Mouse (Mus musculus): ENCODE measurements around the gene Kcnmb2. TPM values are rescaled to one million over a fixed set of nuclear protein-coding genes. Genes with fewer than 3 reads are reported as not detected.

Kcnmb2 gene
- polyA plus RNA-seq, 1 experiment from 2014 or later = 1.5 TPM

- WGBS = 55% methylated on average over 3 of the region's 3 CpGs
- no peak for DNase-seq (ENCODE audit: low spot score)
Observed at GRCm38 (mm10) chr3:31911690-31912089, 9.4 kb downstream of the Kcnmb2 start.

GRCm38 (mm10) chr3:31928544-31928943 lies 26.2 kb downstream of the Kcnmb2 start:
- no peak overlapping the region for H3K27ac ChIP-seq (ENCODE audit: low read depth, low read length)
- WGBS = 83% methylated on average over 1 of the region's 1 CpGs
- ATAC-seq (replicated peaks; ENCODE audit: low FRiP score) (no peak), DNase-seq (ENCODE audit: low spot score) (no peak)
- H3K36me3 ChIP-seq (ENCODE audit: control insufficient read depth, insufficient read depth, low read length) = no peaks in the 10 kb centered on the region
- no peaks in the 10 kb centered on the region for H3K9me3 ChIP-seq (ENCODE audit: control insufficient read depth, low read length)
- no peak overlapping the region for H3K4me3 ChIP-seq (ENCODE audit: low read depth, low read length)
- H3K9ac ChIP-seq (ENCODE audit: low read depth, low read length) = no peak overlapping the region
- H3K4me2 ChIP-seq = no peak overlapping the region
- H3K4me1 ChIP-seq (replicated peaks; ENCODE audit: control insufficient read depth, insufficient read depth, low read length) = no peaks in the 10 kb centered on the region
- H3K27me3 ChIP-seq (replicated peaks; ENCODE audit: control insufficient read depth, insufficient read depth, low read length) = no peaks in the 10 kb centered on the region

More at GRCm38 (mm10) chr3:31911690-31912089, 9.4 kb downstream of the Kcnmb2 start:
- no peak overlapping the region for H3K27ac ChIP-seq (ENCODE audit: low read depth, low read length)
- H3K9me3 ChIP-seq (ENCODE audit: control insufficient read depth, low read length) = no peaks in the 10 kb centered on the region
- no peaks in the 10 kb centered on the region for H3K4me1 ChIP-seq (replicated peaks; ENCODE audit: control insufficient read depth, insufficient read depth, low read length)
- no peak for ATAC-seq (replicated peaks; ENCODE audit: low FRiP score)
- no peaks in the 10 kb centered on the region for H3K27me3 ChIP-seq (replicated peaks; ENCODE audit: control insufficient read depth, insufficient read depth, low read length)
- no peaks in the 10 kb centered on the region for H3K36me3 ChIP-seq (ENCODE audit: control insufficient read depth, insufficient read depth, low read length)
- H3K9ac ChIP-seq (ENCODE audit: low read depth, low read length) = no peak overlapping the region
- no peak overlapping the region for H3K4me3 ChIP-seq (ENCODE audit: low read depth, low read length)
- H3K4me2 ChIP-seq = no peak overlapping the region

- Histone ChIP-seq H3K27ac (ENCODE audit: low read depth, low read length) (no peak overlapping the region), H3K9ac (ENCODE audit: low read depth, low read length) (no peak overlapping the region), H3K4me1 (replicated peaks; ENCODE audit: control insufficient read depth, insufficient read depth, low read length) (no peaks in the 10 kb centered on the region), H3K9me3 (ENCODE audit: control insufficient read depth, low read length) (no peaks in the 10 kb centered on the region), H3K27me3 (replicated peaks; ENCODE audit: control insufficient read depth, insufficient read depth, low read length) (no peaks in the 10 kb centered on the region), H3K36me3 (ENCODE audit: control insufficient read depth, insufficient read depth, low read length) (no peaks in the 10 kb centered on the region), H3K4me2 (no peak overlapping the region), H3K4me3 (ENCODE audit: low read depth, low read length) (no peak overlapping the region)
- ATAC-seq (replicated peaks; ENCODE audit: low FRiP score) (no peak), DNase-seq (ENCODE audit: low spot score) (no peak)
- 58% methylated on average over 1 of the region's 1 CpGs for WGBS
Observed at GRCm38 (mm10) chr3:31934704-31935103, 32.4 kb downstream of the Kcnmb2 start.

GRCm38 (mm10) chr3:31941478-31941877 lies 39.2 kb downstream of the Kcnmb2 start:
- DNase-seq (ENCODE audit: low spot score) = no peak
- no peak for ATAC-seq (replicated peaks; ENCODE audit: low FRiP score)
- Histone ChIP-seq H3K9ac (ENCODE audit: low read depth, low read length) (no peak overlapping the region), H3K4me2 (no peak overlapping the region), H3K27ac (ENCODE audit: low read depth, low read length) (no peak overlapping the region), H3K36me3 (ENCODE audit: control insufficient read depth, insufficient read depth, low read length) (no peaks in the 10 kb centered on the region), H3K4me1 (replicated peaks; ENCODE audit: control insufficient read depth, insufficient read depth, low read length) (no peaks in the 10 kb centered on the region), H3K4me3 (ENCODE audit: low read depth, low read length) (no peak overlapping the region), H3K9me3 (ENCODE audit: control insufficient read depth, low read length) (no peaks in the 10 kb centered on the region), H3K27me3 (replicated peaks; ENCODE audit: control insufficient read depth, insufficient read depth, low read length) (no peaks in the 10 kb centered on the region)
- WGBS = 22% methylated on average over 6 of the region's 6 CpGs

GRCm38 (mm10) chr3:31954213-31954612 lies 51.9 kb downstream of the Kcnmb2 start:
- H3K36me3 ChIP-seq (ENCODE audit: control insufficient read depth, insufficient read depth, low read length) = no peaks in the 10 kb centered on the region
- H3K4me3 ChIP-seq (ENCODE audit: low read depth, low read length) = no peak overlapping the region
- DNase-seq (ENCODE audit: low spot score) (no peak), ATAC-seq (replicated peaks; ENCODE audit: low FRiP score) (no peak)
- 62% methylated on average over 3 of the region's 3 CpGs for WGBS
- H3K9ac ChIP-seq (ENCODE audit: low read depth, low read length) = no peak overlapping the region
- no peak overlapping the region for H3K27ac ChIP-seq (ENCODE audit: low read depth, low read length)
- no peaks in the 10 kb centered on the region for H3K4me1 ChIP-seq (replicated peaks; ENCODE audit: control insufficient read depth, insufficient read depth, low read length)
- H3K27me3 ChIP-seq (replicated peaks; ENCODE audit: control insufficient read depth, insufficient read depth, low read length) = no peaks in the 10 kb centered on the region
- H3K9me3 ChIP-seq (ENCODE audit: control insufficient read depth, low read length) = no peaks in the 10 kb centered on the region
- H3K4me2 ChIP-seq = no peak overlapping the region

- no peak overlapping the region for H3K4me2 ChIP-seq
- no peak for ATAC-seq (replicated peaks; ENCODE audit: low FRiP score)
- no peak overlapping the region for H3K27ac ChIP-seq (ENCODE audit: low read depth, low read length)
- 86% methylated on average over 2 of the region's 2 CpGs for WGBS
- H3K36me3 ChIP-seq (ENCODE audit: control insufficient read depth, insufficient read depth, low read length) = no peaks in the 10 kb centered on the region
- no peak for DNase-seq (ENCODE audit: low spot score)
- H3K9me3 ChIP-seq (ENCODE audit: control insufficient read depth, low read length) = no peaks in the 10 kb centered on the region
- no peaks in the 10 kb centered on the region for H3K4me1 ChIP-seq (replicated peaks; ENCODE audit: control insufficient read depth, insufficient read depth, low read length)
- H3K9ac ChIP-seq (ENCODE audit: low read depth, low read length) = no peak overlapping the region
- H3K27me3 ChIP-seq (replicated peaks; ENCODE audit: control insufficient read depth, insufficient read depth, low read length) = no peaks in the 10 kb centered on the region
- no peak overlapping the region for H3K4me3 ChIP-seq (ENCODE audit: low read depth, low read length)
Observed at GRCm38 (mm10) chr3:31955004-31955403, 52.7 kb downstream of the Kcnmb2 start.

- no peak for DNase-seq (ENCODE audit: low spot score)
- Histone ChIP-seq H3K4me3 (ENCODE audit: low read depth, low read length) (no peak overlapping the region), H3K4me1 (replicated peaks; ENCODE audit: control insufficient read depth, insufficient read depth, low read length) (no peaks in the 10 kb centered on the region), H3K9ac (ENCODE audit: low read depth, low read length) (no peak overlapping the region), H3K27ac (ENCODE audit: low read depth, low read length) (no peak overlapping the region), H3K27me3 (replicated peaks; ENCODE audit: control insufficient read depth, insufficient read depth, low read length) (no peaks in the 10 kb centered on the region), H3K4me2 (no peak overlapping the region), H3K9me3 (ENCODE audit: control insufficient read depth, low read length) (no peaks in the 10 kb centered on the region), H3K36me3 (ENCODE audit: control insufficient read depth, insufficient read depth, low read length) (no peaks in the 10 kb centered on the region)
- no peak for ATAC-seq (replicated peaks; ENCODE audit: low FRiP score)
- WGBS = 68% methylated on average over 5 of the region's 5 CpGs
Observed at GRCm38 (mm10) chr3:31959821-31960220, 57.5 kb downstream of the Kcnmb2 start.

GRCm38 (mm10) chr3:31961175-31961574 lies 58.9 kb downstream of the Kcnmb2 start:
- Histone ChIP-seq H3K27ac (ENCODE audit: low read depth, low read length) (no peak overlapping the region), H3K36me3 (ENCODE audit: control insufficient read depth, insufficient read depth, low read length) (no peaks in the 10 kb centered on the region), H3K4me3 (ENCODE audit: low read depth, low read length) (no peak overlapping the region), H3K9ac (ENCODE audit: low read depth, low read length) (no peak overlapping the region), H3K4me2 (no peak overlapping the region), H3K27me3 (replicated peaks; ENCODE audit: control insufficient read depth, insufficient read depth, low read length) (no peaks in the 10 kb centered on the region), H3K4me1 (replicated peaks; ENCODE audit: control insufficient read depth, insufficient read depth, low read length) (no peaks in the 10 kb centered on the region), H3K9me3 (ENCODE audit: control insufficient read depth, low read length) (no peaks in the 10 kb centered on the region)
- DNase-seq (ENCODE audit: low spot score) (no peak), ATAC-seq (replicated peaks; ENCODE audit: low FRiP score) (no peak)
- 76% methylated on average over 3 of the region's 3 CpGs for WGBS

GRCm38 (mm10) chr3:31963076-31963475 lies 60.8 kb downstream of the Kcnmb2 start:
- Histone ChIP-seq H3K4me3 (ENCODE audit: low read depth, low read length) (no peak overlapping the region), H3K9me3 (ENCODE audit: control insufficient read depth, low read length) (no peaks in the 10 kb centered on the region), H3K4me1 (replicated peaks; ENCODE audit: control insufficient read depth, insufficient read depth, low read length) (no peaks in the 10 kb centered on the region), H3K27ac (ENCODE audit: low read depth, low read length) (no peak overlapping the region), H3K4me2 (no peak overlapping the region), H3K27me3 (replicated peaks; ENCODE audit: control insufficient read depth, insufficient read depth, low read length) (no peaks in the 10 kb centered on the region), H3K9ac (ENCODE audit: low read depth, low read length) (no peak overlapping the region), H3K36me3 (ENCODE audit: control insufficient read depth, insufficient read depth, low read length) (no peaks in the 10 kb centered on the region)
- no peak for DNase-seq (ENCODE audit: low spot score)
- WGBS = 86% methylated on average over 3 of the region's 3 CpGs
- no peak for ATAC-seq (replicated peaks; ENCODE audit: low FRiP score)

All from liver, embryonic 11.5 days (tissue).